Mouse (Mus musculus): Measurements from ENCODE around the gene Cfap45. TPM values are rescaled to one million over a fixed set of nuclear protein-coding genes. Genes with fewer than 3 reads are reported as not detected.

Cfap45 gene
- total and polyA plus RNA-seq, 3 experiments: 0.40 TPM; not detected in 2

GRCm38 (mm10) chr1:172499765-172500441, 20.7 kb upstream of the Cfap45 start, which contains the start of gene Tagln2:
Gene Tagln2 (plus strand): TSS chr1:172500047.
- no peaks in the 10 kb centered on the region for H3K27me3 ChIP-seq (ENCODE audit: control insufficient read depth in 1 of 2, insufficient read depth in 2 of 2, low read length in 2 of 2)
- peak within 1 kb of the TSS; percentile 85 for H3K27ac ChIP-seq (ENCODE audit: control insufficient read depth, low read depth, low read length)
- peak; percentile 52; the same call in 1 of the 2 replicates for TF ChIP-seq USF1 (IDR thresholded peaks at IDR 0.05; ENCODE audit: low read depth, low read length)
- TF ChIP-seq POLR2A (IDR thresholded peaks at IDR 0.05; ENCODE audit: control insufficient read depth in 1 of 2, insufficient read depth in 1 of 2, low read depth in 1 of 2, low read length in 2 of 2, poor library complexity in 1 of 2): peak; percentile 89 to 94
- TF ChIP-seq CHD1 (IDR thresholded peaks at IDR 0.05; ENCODE audit: low read depth, low read length): no peak
- TF ChIP-seq TAL1 (IDR thresholded peaks at IDR 0.05; ENCODE audit: low read length): no peak
- TF ChIP-seq ZNF384 (IDR thresholded peaks at IDR 0.05; ENCODE audit: low read depth, low read length): peak; percentile 82
- peak; percentile 78 for TF ChIP-seq ZMIZ1 (IDR thresholded peaks at IDR 0.05; ENCODE audit: low read depth, low read length)
- peak; percentile 94 for TF ChIP-seq TBP (IDR thresholded peaks at IDR 0.05; ENCODE audit: low read depth, low read length)
- TF ChIP-seq NELFE (IDR thresholded peaks at IDR 0.05; ENCODE audit: low read depth, low read length): peak; percentile 83
- no peak for TF ChIP-seq MEF2A (IDR thresholded peaks at IDR 0.05; ENCODE audit: extremely low read depth, insufficient replicate concordance, low read depth, low read length, poor library complexity, severe bottlenecking)
- TF ChIP-seq HCFC1 (IDR thresholded peaks at IDR 0.05; ENCODE audit: low read depth, low read length): peak; percentile 46; the same call in 1 of the 2 replicates
- TF ChIP-seq TCF12 (IDR thresholded peaks at IDR 0.05; ENCODE audit: low read depth, low read length): peak; percentile 27; the same call in 1 of the 2 replicates
- TF ChIP-seq MYB (IDR thresholded peaks at IDR 0.05; ENCODE audit: low read depth, low read length): no peak
- TF ChIP-seq MAFK (IDR thresholded peaks at IDR 0.05; ENCODE audit: borderline replicate concordance, low read depth, low read length): no peak
- TF ChIP-seq CTCF (IDR thresholded peaks at IDR 0.05 in 2 of 3, conservative IDR thresholded peaks at IDR 0.05 in 1 of 3; ENCODE audit: control insufficient read depth in 1 of 3, insufficient read depth in 1 of 3, low read depth in 2 of 3, low read length in 3 of 3, poor library complexity in 1 of 3, severe bottlenecking in 1 of 3): peak; percentile 19 to 46 (median 33); a peak in 4 of 6 replicates
- peak; percentile 22 for TF ChIP-seq SMC3 (IDR thresholded peaks at IDR 0.05; ENCODE audit: low read depth, low read length)
- no peak for TF ChIP-seq BHLHE40 (IDR thresholded peaks at IDR 0.05; ENCODE audit: borderline replicate concordance, low read depth, low read length)
- peak; percentile 85; the same call in 1 of the 2 replicates for TF ChIP-seq POLR2AphosphoS2 (IDR thresholded peaks at IDR 0.05; ENCODE audit: low read length)
- TF ChIP-seq MXI1 (IDR thresholded peaks at IDR 0.05; ENCODE audit: low read depth, low read length): peak; percentile 51
- H3K9ac ChIP-seq (ENCODE audit: control insufficient read depth, low read depth, low read length, poor library complexity, severe bottlenecking): peak within 1 kb of the TSS; percentile 92
- peaks cover 43% of the 10 kb centered on the region for H3K79me2 ChIP-seq (ENCODE audit: control insufficient read depth, insufficient read depth, low read length, poor library complexity)
- peak; percentile 87 for DNase-seq (ENCODE audit: low read depth, low spot score)
- H3K36me3 ChIP-seq (ENCODE audit: control insufficient read depth in 1 of 2, insufficient read depth in 2 of 2, low read length in 2 of 2): peaks cover 0 to 23% of the 10 kb centered on the region in 2 experiments; a peak in 2 of 4 replicates
- no peaks in the 10 kb centered on the region for H3K9me3 ChIP-seq (replicated peaks; ENCODE audit: insufficient read depth, low read length)
- H3K4me1 ChIP-seq (ENCODE audit: control insufficient read depth in 1 of 2, insufficient read depth in 2 of 2, low read length in 2 of 2): peaks cover 9 to 37% of the 10 kb centered on the region in 2 experiments
- peak within 1 kb of the TSS; percentile 65 to 91 for H3K4me3 ChIP-seq (ENCODE audit: control insufficient read depth in 1 of 2, insufficient read depth in 1 of 2, low read depth in 2 of 2, low read length in 2 of 2)
